Mouse (Mus musculus): ENCODE data around the gene Egln2.
A peak's percentile ranks its signal among the peaks of the same experiment; 100 is the strongest.

Gene Egln2

GRCm38 (mm10) chr7:27166614-27167474, at the start of gene Egln2:
Gene Egln2, minus strand, starts transcription at chr7:27166802.
- DNase-seq (ENCODE audit: low read depth): peak; percentile 98

- DNase-seq (ENCODE audit: low read depth): no peak
Measured at GRCm38 (mm10) chr7:27212626-27213025, 46.0 kb upstream of the Egln2 start.

- no peak for DNase-seq (ENCODE audit: low read depth)
Measured at GRCm38 (mm10) chr7:27203730-27204449, 37.3 kb upstream of the Egln2 start.

- no peak for DNase-seq (ENCODE audit: low read depth)
Measured at GRCm38 (mm10) chr7:27198779-27199178, 32.2 kb upstream of the Egln2 start.

- DNase-seq (ENCODE audit: low read depth): no peak
Measured at GRCm38 (mm10) chr7:27198355-27198754, 31.8 kb upstream of the Egln2 start.

GRCm38 (mm10) chr7:27197634-27198033, 31.0 kb upstream of the Egln2 start:
- no peak for DNase-seq (ENCODE audit: low read depth)

GRCm38 (mm10) chr7:27197136-27197535, 30.5 kb upstream of the Egln2 start:
- no peak for DNase-seq (ENCODE audit: low read depth)

GRCm38 (mm10) chr7:27195681-27196611, 29.3 kb upstream of the Egln2 start, which contains the start of the genes BC024978 and Snrpa:
Gene BC024978, plus strand, starts transcription at chr7:27195781.
Gene Snrpa, minus strand, starts transcription at chr7:27196271.
- peak; percentile 97 for DNase-seq (ENCODE audit: low read depth)

GRCm38 (mm10) chr7:27193731-27194130, 27.1 kb upstream of the Egln2 start:
- DNase-seq (ENCODE audit: low read depth): no peak

- no peak for DNase-seq (ENCODE audit: low read depth)
Measured at GRCm38 (mm10) chr7:27192434-27192833, 25.8 kb upstream of the Egln2 start.

GRCm38 (mm10) chr7:27189271-27189931, 22.8 kb upstream of the Egln2 start:
- DNase-seq (ENCODE audit: low read depth): peak; percentile 25

GRCm38 (mm10) chr7:27185986-27186385, 19.4 kb upstream of the Egln2 start:
- no peak for DNase-seq (ENCODE audit: low read depth)

GRCm38 (mm10) chr7:27184964-27185363, 18.4 kb upstream of the Egln2 start:
- DNase-seq (ENCODE audit: low read depth): peak; percentile 67

GRCm38 (mm10) chr7:27182498-27182897, 15.9 kb upstream of the Egln2 start:
- DNase-seq (ENCODE audit: low read depth): no peak

- DNase-seq (ENCODE audit: low read depth): no peak
Measured at GRCm38 (mm10) chr7:27180837-27181695, 14.5 kb upstream of the Egln2 start, which contains the start of the genes Gm21983 and Mia. Gene Gm21983, minus strand, starts transcription at chr7:27181086. Gene Mia, minus strand, starts transcription at chr7:27181157.

GRCm38 (mm10) chr7:27180036-27180435, 13.4 kb upstream of the Egln2 start:
- DNase-seq (ENCODE audit: low read depth): no peak

GRCm38 (mm10) chr7:27179217-27179918, 12.8 kb upstream of the Egln2 start:
- no peak for DNase-seq (ENCODE audit: low read depth)

- peak; percentile 100 for DNase-seq (ENCODE audit: low read depth)
Measured at GRCm38 (mm10) chr7:27178324-27179216, 12.0 kb upstream of the Egln2 start, which contains the start of gene Rab4b. Gene Rab4b, minus strand, starts transcription at chr7:27178896.

Measured in naive thymus-derived CD4-positive, alpha-beta T cell, adult 2 months (primary cell).